Mouse (Mus musculus) right cerebral cortex, adult 2 months (tissue): ENCODE measurements at regions not wholly inside any gene's neighbourhood (a gene's known extent, or its start where the extent isn't known, plus 50 kb on each side); places are given as distances from the start of the nearest gene placed in this dataset.
A peak's percentile ranks its signal among the peaks of the same experiment; 100 is the strongest.

Source experiments
- DNase-seq, 2 experiments: peaks; one replicate each; pipeline ENCODE4 v3.0.0; 2021 to 2022; ENCODE audit warnings: low spot score in 2 of 2

GRCm38 (mm10) chr14:88633771-88634170 lies 162.6 kb upstream of the Pcdh20 start:
- DNase-seq: no peak

GRCm38 (mm10) chr14:88595376-88595775 lies 124.2 kb upstream of the Pcdh20 start:
- no peak for DNase-seq

GRCm38 (mm10) chr14:88570053-88570452 lies 98.9 kb upstream of the Pcdh20 start:
- DNase-seq: no peak

GRCm38 (mm10) chr14:88567566-88567965 lies 96.4 kb upstream of the Pcdh20 start:
- DNase-seq: no peak

- DNase-seq: peak; percentile 3 to 7
Measured at GRCm38 (mm10) chr14:88543601-88544000, 72.4 kb upstream of the Pcdh20 start.

- DNase-seq: no peak
Measured at GRCm38 (mm10) chr14:88542522-88542921, 71.3 kb upstream of the Pcdh20 start.
